Mouse (Mus musculus) neural tube, embryonic 15.5 days (tissue): ENCODE data around the gene Ano10. TPM values are rescaled to one million over a fixed set of nuclear protein-coding genes. Genes with fewer than 3 reads are reported as not detected.

Experiments used
- ATAC-seq: fragments of 200-750 bp; cut with Nextera tagmentation; 2 replicates; pipeline ENCODE4 v1.8.0; 2017; ENCODE audit warnings: mild to moderate bottlenecking, moderate TSS enrichment, moderate library complexity; ENCODE audit not compliant: low FRiP score
- H3K27ac ChIP-seq: fragments of 300-500 bp; sonication (generic); replicated peaks from 2 replicates; pipeline ENCODE4 v1.5.1; 2015; ENCODE audit warnings: mild to moderate bottlenecking, inconsistent platforms
- H3K27me3 ChIP-seq: fragments of 300-500 bp; sonication (generic); replicated peaks from 2 replicates; pipeline ENCODE4 v1.6.1; 2015; ENCODE audit warnings: inconsistent platforms
- H3K36me3 ChIP-seq: fragments of 300-500 bp; sonication (generic); 2 replicates; pipeline ENCODE4 v1.6.1; 2015; ENCODE audit warnings: inconsistent platforms
- H3K4me1 ChIP-seq: fragments of 300-500 bp; sonication (generic); 2 replicates; pipeline ENCODE4 v1.6.1; 2015; ENCODE audit warnings: inconsistent platforms
- H3K4me2 ChIP-seq: fragments of 300-500 bp; sonication (generic); 2 replicates; pipeline ENCODE4 v1.6.1; 2015; ENCODE audit warnings: inconsistent platforms, mild to moderate bottlenecking, moderate library complexity
- H3K4me3 ChIP-seq: fragments of 300-500 bp; sonication (generic); replicated peaks from 2 replicates; pipeline ENCODE4 v1.5.1; 2015; ENCODE audit warnings: mild to moderate bottlenecking, inconsistent platforms
- H3K9ac ChIP-seq: fragments of 300-500 bp; sonication (generic); replicated peaks from 2 replicates; pipeline ENCODE4 v1.6.1; 2015; ENCODE audit warnings: mild to moderate bottlenecking, inconsistent platforms
- H3K9me3 ChIP-seq: fragments of 300-500 bp; sonication (generic); replicated peaks from 2 replicates; pipeline ENCODE4 v1.6.1; 2016; ENCODE audit warnings: inconsistent platforms
- WGBS: fragments of 180-500 bp; shearing (Covaris S2); methylation state at CpG from one replicate; pipeline ENCODE4 v1.1.7; 2015; ENCODE audit warnings: mixed read lengths; 5-methylcytosine and 5-hydroxymethylcytosine counted together
- polyA plus RNA-seq: library from polyadenylated mRNA; unstranded; fragments of >200 nt; fragmentation: Nextera tagmentation; extraction: Ambion mirVana; gene quantifications from 2 replicates; pipeline ENCODE4 v1.2.1, GENCODE M21; 2015

Gene Ano10
- polyA plus RNA-seq, 1 experiment from 2014 or later: 41.6 TPM

- no peak overlapping the region for H3K27ac ChIP-seq
- H3K9ac ChIP-seq: no peak overlapping the region
- no peaks in the 10 kb centered on the region for H3K9me3 ChIP-seq
- no peak for ATAC-seq
- no peaks in the 10 kb centered on the region for H3K4me1 ChIP-seq
- peaks cover 10% of the 10 kb centered on the region for H3K36me3 ChIP-seq
- WGBS: 76% methylated on average over 1 of the region's 1 CpGs
- no peak overlapping the region for H3K4me2 ChIP-seq
- no peaks in the 10 kb centered on the region for H3K27me3 ChIP-seq
- H3K4me3 ChIP-seq: no peak overlapping the region
Measured at GRCm38 (mm10) chr9:122152501-122152900, 141.7 kb downstream of the Ano10 start.

DNA sequence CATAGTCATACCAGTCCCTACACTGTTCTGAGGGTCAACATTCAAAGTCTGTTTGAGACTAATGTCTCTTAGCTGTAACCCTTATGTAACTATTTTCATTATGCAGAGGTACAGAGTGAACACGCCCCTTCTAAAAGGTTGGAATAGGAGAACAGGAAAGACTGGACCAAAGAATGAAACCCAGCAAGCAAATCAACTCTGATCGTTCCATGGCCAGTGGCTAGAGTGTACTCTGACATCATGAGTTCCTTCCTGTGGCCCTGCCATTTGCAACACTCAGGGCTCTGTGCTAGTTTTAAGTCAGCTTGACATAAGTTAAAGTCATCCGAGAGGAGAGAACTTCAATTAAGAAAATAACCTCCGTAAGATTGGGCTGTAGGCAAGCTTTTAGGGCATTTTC, 142.2 kb downstream of the Ano10 start:
- no peak overlapping the region for H3K4me2 ChIP-seq
- H3K4me3 ChIP-seq: no peak overlapping the region
- peaks cover 6% of the 10 kb centered on the region; the same call in 1 of the 2 replicates for H3K36me3 ChIP-seq
- H3K9me3 ChIP-seq: no peaks in the 10 kb centered on the region
- no peaks in the 10 kb centered on the region for H3K4me1 ChIP-seq
- ATAC-seq: no peak
- H3K9ac ChIP-seq: no peak overlapping the region
- 92% methylated on average over 4 of the region's 4 CpGs for WGBS
- H3K27me3 ChIP-seq: no peaks in the 10 kb centered on the region
- H3K27ac ChIP-seq: no peak overlapping the region

GRCm38 (mm10) chr9:122149997-122150826, 144.0 kb downstream of the Ano10 start:
- Histone ChIP-seq H3K36me3 (no peaks in the 10 kb centered on the region), H3K4me1 (peaks cover 10% of the 10 kb centered on the region; the same call in 1 of the 2 replicates), H3K4me3 (no peak overlapping the region), H3K9me3 (no peaks in the 10 kb centered on the region), H3K4me2 (no peak overlapping the region), H3K27ac (no peak overlapping the region), H3K27me3 (no peaks in the 10 kb centered on the region), H3K9ac (no peak overlapping the region)
- ATAC-seq: no peak
- 94% methylated on average over 9 of the region's 9 CpGs for WGBS

DNA sequence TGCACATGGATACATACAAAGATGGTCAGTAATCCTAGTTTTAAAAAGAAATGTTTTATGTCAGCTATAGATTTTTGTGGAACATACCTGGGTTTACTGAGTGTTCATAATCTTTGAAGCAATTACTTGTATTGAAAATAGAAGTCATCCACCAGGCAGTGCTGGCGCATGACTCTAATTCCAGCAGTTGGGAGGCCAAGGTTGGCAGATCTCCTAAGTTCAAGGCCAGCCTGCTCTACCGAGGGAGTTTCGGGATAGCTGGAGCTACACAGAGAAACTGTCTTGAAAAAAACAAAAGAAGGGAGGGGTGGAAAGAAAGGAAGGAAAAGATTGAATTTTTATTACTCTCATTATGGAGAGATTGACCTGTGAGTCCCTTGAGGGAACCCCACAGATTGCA, 145.9 kb downstream of the Ano10 start:
- H3K9ac ChIP-seq: no peak overlapping the region
- no peak for ATAC-seq
- no peaks in the 10 kb centered on the region for H3K27me3 ChIP-seq

DNA sequence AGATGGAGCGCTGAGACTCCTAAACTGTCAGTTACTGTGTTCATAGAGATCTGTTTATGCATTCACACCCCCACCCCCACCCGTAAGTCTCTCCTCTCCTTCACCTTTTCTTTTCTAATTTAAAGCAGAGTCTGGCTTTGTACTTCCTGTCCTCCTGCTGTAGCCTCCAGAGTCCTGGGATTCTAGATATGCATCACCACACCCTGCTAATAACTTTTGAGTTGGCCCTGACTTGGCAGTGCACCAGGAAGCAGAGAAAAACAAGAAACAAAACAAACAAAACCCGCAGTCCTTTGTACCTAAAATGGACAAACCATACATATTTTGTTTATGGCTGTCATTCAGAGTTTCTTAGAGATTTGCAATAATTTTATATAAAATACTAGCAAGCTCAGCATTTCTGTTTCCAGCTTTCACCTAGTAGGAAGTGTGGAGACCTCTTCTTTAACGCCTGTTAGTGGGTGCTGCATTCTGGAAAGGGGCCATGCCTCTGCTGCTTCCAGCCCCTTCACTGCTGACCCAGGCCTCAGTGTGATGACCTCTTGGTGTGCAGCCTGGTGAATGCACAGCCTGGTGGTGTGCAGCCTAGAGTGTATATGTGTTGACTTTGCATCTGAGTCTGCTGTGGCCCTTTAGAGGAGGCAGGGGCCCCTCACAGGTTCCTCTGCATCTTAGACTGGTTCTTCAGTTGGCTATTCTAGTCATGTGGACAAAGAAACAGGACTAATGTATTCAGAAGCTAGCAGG, 147.9 kb downstream of the Ano10 start:
- Histone ChIP-seq H3K36me3 (peaks cover 15% of the 10 kb centered on the region), H3K4me2 (no peak overlapping the region), H3K4me3 (no peak overlapping the region), H3K27ac (peak overlapping the region; percentile 56), H3K27me3 (no peaks in the 10 kb centered on the region), H3K4me1 (peaks cover 22% of the 10 kb centered on the region), H3K9ac (no peak overlapping the region), H3K9me3 (no peaks in the 10 kb centered on the region)
- 84% methylated on average over 4 of the region's 4 CpGs for WGBS
- ATAC-seq: no peak

More for the DNA sequence above, 145.9 kb downstream of the Ano10 start:
- whole genome bisulfite sequencing: 74% methylated on average over 3 of the region's 3 CpGs
- H3K4me1 ChIP-seq: peaks cover 10% of the 10 kb centered on the region; the same call in 1 of the 2 replicates
- no peak overlapping the region for H3K4me2 ChIP-seq
- peaks cover 15% of the 10 kb centered on the region for H3K36me3 ChIP-seq
- H3K4me3 ChIP-seq: no peak overlapping the region
- H3K9me3 ChIP-seq: no peaks in the 10 kb centered on the region
- H3K27ac ChIP-seq: no peak overlapping the region

DNA sequence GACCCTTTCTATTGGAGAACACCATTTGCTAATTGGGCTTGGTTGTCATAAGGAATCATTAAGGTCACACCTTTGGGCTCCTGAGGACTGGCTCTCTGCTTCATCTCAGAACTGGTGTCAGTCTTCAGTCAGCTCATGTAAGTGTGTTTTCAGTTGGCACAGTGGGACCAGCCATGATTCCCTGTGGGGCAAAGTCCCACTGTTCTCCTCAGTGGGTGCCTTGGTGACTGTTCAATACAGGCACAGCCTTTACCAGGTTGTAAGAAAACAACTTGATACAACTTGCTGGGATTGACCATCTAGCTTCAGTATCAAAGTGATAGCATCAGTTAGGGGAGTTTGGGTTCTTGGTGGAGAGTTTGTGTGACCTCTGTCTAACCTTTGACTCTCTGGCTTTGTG, 148.5 kb downstream of the Ano10 start:
- Histone ChIP-seq H3K27me3 (no peaks in the 10 kb centered on the region), H3K4me3 (no peak overlapping the region), H3K4me2 (no peak overlapping the region), H3K36me3 (peaks cover 15% of the 10 kb centered on the region), H3K9me3 (no peaks in the 10 kb centered on the region), H3K9ac (no peak overlapping the region), H3K4me1 (peaks cover 22% of the 10 kb centered on the region), H3K27ac (no peak overlapping the region)
- no peak for ATAC-seq

DNA sequence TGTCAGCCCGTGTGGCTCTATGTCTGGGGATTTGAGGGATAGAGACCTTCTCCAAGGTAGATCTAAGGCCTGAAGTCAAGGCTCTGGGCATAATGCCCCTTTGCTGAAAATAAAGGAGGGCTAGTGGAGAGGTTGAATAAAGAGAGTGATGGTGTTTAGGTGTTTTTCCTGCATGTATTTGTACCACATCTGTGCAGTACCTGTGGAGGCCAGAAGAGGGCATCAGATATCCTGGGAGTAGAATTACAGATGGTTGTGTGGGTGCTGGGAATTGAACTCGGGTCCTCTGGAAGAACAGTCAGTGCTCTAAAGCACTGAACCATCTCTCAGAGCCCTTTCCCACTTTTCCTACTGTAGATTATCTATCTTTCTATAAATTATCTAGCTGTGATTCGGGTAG, 149.4 kb downstream of the Ano10 start:
- Histone ChIP-seq H3K9me3 (no peaks in the 10 kb centered on the region), H3K4me3 (no peak overlapping the region), H3K4me2 (no peak overlapping the region), H3K27ac (no peak overlapping the region), H3K27me3 (no peaks in the 10 kb centered on the region), H3K4me1 (peaks cover 26% of the 10 kb centered on the region), H3K9ac (no peak overlapping the region), H3K36me3 (peaks cover 15% of the 10 kb centered on the region)
- ATAC-seq: no peak
- WGBS: 95% methylated on average over 3 of the region's 3 CpGs

- no peak overlapping the region for H3K9ac ChIP-seq
- no peaks in the 10 kb centered on the region for H3K9me3 ChIP-seq
- no peak overlapping the region for H3K4me2 ChIP-seq
- no peaks in the 10 kb centered on the region for H3K27me3 ChIP-seq
- 0 out of 2 replicates have a peak overlapping the region, but pooled peaks have one; percentile 9 for H3K27ac ChIP-seq
- no peak for ATAC-seq
- H3K4me3 ChIP-seq: no peak overlapping the region
- 56% methylated on average over 1 of the region's 1 CpGs for whole genome bisulfite sequencing
- H3K4me1 ChIP-seq: peaks cover 30% of the 10 kb centered on the region
- H3K36me3 ChIP-seq: peaks cover 15% of the 10 kb centered on the region
Measured at GRCm38 (mm10) chr9:122143219-122143618, 151.0 kb downstream of the Ano10 start.

GRCm38 (mm10) chr9:122139236-122139635, 155.0 kb downstream of the Ano10 start:
- Histone ChIP-seq H3K27me3 (no peaks in the 10 kb centered on the region), H3K27ac (no peak overlapping the region), H3K9me3 (no peaks in the 10 kb centered on the region), H3K4me2 (no peak overlapping the region), H3K36me3 (peaks cover 12% of the 10 kb centered on the region), H3K4me1 (peaks cover 23% of the 10 kb centered on the region), H3K4me3 (no peak overlapping the region), H3K9ac (no peak overlapping the region)
- no peak for ATAC-seq
- 53% methylated on average over 2 of the region's 2 CpGs for WGBS

- peaks cover 23% of the 10 kb centered on the region for H3K4me1 ChIP-seq
- H3K27me3 ChIP-seq: no peaks in the 10 kb centered on the region
- 96% methylated on average over 4 of the region's 4 CpGs for WGBS
- no peak overlapping the region for H3K9ac ChIP-seq
- peaks cover 6% of the 10 kb centered on the region; the same call in 1 of the 2 replicates for H3K36me3 ChIP-seq
- H3K27ac ChIP-seq: no peak overlapping the region
- ATAC-seq: no peak
- no peak overlapping the region for H3K4me2 ChIP-seq
- H3K9me3 ChIP-seq: no peaks in the 10 kb centered on the region
- no peak overlapping the region for H3K4me3 ChIP-seq
Measured at GRCm38 (mm10) chr9:122138371-122139029, 155.7 kb downstream of the Ano10 start.

GRCm38 (mm10) chr9:122137960-122138359, 156.3 kb downstream of the Ano10 start:
- no peak for ATAC-seq
- 54% methylated on average over 1 of the region's 1 CpGs for WGBS
- Histone ChIP-seq H3K4me3 (no peak overlapping the region), H3K9me3 (no peaks in the 10 kb centered on the region), H3K27ac (no peak overlapping the region), H3K36me3 (peaks cover 6% of the 10 kb centered on the region; the same call in 1 of the 2 replicates), H3K27me3 (no peaks in the 10 kb centered on the region), H3K4me2 (no peak overlapping the region), H3K4me1 (peaks cover 21% of the 10 kb centered on the region), H3K9ac (no peak overlapping the region)
